Mouse (Mus musculus) kidney, postnatal 4 days (tissue): ENCODE results near the gene Krt1.

Experiments
- DNase-seq, 2 experiments: peaks; one replicate each; pipeline ENCODE4 v3.0.0; 2021; ENCODE audit warnings: mixed read lengths in 2 of 2

Gene Krt1

DNA sequence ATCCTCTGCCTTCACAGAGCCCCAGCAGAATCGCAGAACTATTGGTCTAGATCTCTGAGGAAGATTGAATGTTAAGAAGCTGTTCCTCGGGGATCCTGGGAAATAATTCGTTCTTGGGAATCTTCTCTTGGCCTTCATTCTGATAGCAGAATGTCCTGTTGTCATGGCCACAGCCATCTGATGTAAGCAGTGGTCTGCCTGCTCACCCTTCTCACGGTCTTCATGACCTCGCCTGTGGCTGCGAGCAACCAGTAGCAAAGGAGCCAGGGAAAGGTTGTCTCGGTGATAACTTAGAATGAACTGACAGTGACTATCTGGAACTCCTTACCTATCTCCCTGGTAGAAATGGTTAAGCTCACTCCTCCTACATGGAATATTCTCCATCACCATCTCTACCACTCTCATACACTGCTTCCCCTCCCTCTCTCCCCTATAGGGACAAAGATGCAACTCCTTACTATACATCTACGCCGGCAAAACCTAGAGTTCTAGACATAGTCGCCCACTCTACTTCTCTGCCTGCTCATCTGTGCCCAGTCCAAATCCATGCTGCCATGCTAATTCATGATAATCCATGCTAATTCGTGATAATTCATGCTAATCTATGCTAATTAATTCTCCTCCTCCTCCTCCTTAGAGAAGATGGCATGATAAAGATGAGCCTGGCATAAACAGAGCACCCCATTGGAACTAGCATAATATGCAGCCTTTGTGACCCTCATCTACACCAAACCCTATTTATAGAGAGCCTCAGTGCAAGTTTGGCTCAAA is 47.4 kb downstream of the Krt1 start:
- DNase-seq: no peak

DNA sequence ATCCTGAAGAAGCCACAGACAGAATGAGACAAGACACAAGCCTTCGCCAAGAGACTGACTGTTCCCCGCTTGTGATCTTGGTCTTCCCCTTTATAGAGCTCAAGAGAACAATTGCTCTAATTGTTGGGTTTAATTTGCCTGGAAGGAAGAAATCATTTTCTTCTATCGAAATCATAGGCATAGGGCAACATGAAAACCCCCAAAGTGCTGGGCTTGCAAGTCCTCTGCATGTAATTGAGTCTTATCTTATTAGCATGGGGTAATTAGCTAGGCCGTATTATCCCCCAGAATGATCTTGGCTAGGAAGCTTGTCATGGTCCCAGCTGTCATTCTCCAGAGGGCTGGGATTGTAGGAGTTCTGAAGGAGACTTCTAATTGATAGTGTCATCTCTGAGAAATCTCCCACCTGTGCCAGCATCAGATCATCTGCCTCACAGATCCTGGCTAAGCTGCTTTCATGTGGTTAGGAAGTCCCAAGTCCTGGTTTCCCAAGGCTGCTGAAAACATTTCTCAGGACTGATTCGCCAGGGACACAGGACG is 48.2 kb downstream of the Krt1 start, which contains the start of gene Krt73:
Gene Krt73, minus strand, starts transcription at position 51 of the 540 bp plus-strand sequence.
- DNase-seq: no peak
